Mouse (Mus musculus): ENCODE data around the gene Gm21915.

Gene Gm21915

GRCm38 (mm10) chr9:40709991-40710390 is 39.6 kb downstream of the Gm21915 start:
- in situ Hi-C loops (cut with MboI, MseI) = no loop called here

- in situ Hi-C loops (cut with MboI, MseI) = no loop called here
Observed at GRCm38 (mm10) chr9:40711654-40712053, 41.2 kb downstream of the Gm21915 start.

DNA sequence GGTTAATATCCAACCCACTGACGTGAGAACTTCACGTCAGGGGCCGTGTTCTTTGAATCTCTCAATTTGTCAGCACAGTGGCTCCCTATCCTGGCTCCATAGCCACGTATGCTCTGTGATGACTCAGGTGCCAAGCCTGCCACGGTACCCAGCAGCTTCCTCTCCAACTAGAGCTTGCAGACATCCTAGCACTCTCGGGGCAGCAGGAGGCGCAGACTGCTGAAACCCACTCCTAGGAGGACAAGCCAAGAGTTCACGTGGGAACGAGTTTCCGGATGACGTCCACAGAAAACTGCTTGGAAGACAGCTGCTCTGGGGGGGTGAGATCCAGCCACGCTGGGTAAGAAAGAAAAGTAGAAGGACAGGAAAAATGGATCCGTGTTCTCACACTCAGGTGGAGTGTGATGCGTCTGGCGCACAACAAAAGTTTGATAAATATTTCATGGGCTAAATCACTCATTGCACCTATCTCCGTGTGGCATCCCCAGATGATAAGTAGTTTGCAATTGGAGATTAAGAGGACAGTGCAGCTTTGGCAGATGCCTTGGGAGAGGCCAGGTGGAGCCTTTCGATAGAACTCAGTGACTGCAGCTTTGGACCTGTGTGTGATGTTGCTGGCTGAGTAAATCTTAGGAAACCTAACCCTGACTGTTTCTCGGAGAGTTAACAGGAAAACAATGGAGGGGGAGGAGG is 46.9 kb downstream of the Gm21915 start:
- in situ Hi-C loops (cut with MboI, MseI) = no loop called here

GRCm38 (mm10) chr9:40717875-40718185 is 47.4 kb downstream of the Gm21915 start:
- in situ Hi-C loops (cut with MboI, MseI) = no loop called here

Measured in T-helper 17 cell (primary cell).